Mouse (Mus musculus) lung, postnatal 14 days (tissue): ENCODE measurements around the gene Fbxl7.
"Not testable (repeated sequence)": the region's sequence is repeated elsewhere in the genome, so short reads cannot be mapped to it uniquely, and the experiment has no call there.

Experiments
- DNase-seq: peaks from one replicate; pipeline ENCODE4 v3.0.0; 2021

The Fbxl7 gene

GRCm38 (mm10) chr15:26804046-26804445 is 91.3 kb downstream of the Fbxl7 start:
- DNase-seq: no peak

DNA sequence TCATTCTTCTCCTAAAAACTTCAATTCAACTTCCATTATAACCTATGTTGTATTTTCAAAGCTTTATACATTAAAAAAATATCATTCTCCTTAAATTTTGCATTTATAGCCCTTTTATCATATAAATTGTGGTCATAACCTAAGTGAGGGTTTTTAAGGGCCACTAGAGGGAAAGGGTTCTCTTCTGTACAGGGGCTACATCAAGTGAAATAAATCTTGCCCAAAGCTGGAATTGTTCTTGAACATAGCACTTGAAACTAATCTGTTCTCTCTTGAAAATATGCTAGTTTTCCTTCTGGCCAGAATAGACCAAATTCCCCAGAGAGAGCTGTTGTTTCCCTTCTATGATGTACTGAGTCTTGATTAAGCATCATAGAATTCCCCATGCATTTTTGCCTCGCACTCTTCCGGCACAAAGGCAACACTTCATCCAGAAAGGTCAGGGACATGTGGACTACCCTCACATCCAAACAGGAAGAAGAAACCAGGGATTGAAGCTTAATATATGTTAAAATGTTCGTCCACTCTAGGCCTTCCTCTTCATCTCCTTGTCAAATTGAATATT is 95.8 kb downstream of the Fbxl7 start:
- DNase-seq: no peak

- DNase-seq: no peak
These were observed 99.4 kb downstream of the Fbxl7 start for GRCm38 (mm10) chr15:26795937-26796336.

GRCm38 (mm10) chr15:26795518-26795917 is 99.9 kb downstream of the Fbxl7 start:
- no peak for DNase-seq

DNA sequence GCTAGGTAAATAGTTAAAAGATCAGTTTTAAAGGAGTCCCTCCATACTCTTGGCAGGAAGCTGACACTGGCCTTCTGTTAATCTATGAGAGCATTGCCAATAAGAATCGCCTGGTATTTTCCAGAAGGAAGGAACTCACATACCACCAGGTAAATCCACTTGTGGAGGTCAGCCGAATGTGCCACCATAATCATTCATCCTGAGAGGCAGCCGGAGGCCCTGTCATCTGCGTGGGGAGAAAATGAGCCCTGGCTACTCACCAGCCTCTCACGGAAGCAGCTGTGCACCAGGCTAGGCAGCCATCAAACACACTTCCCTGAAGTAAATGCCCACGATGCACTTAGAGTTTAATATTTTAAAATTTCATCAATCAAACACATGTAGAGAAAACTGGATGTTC is 108.2 kb downstream of the Fbxl7 start:
- no peak for DNase-seq

GRCm38 (mm10) chr15:26780557-26780956 is 114.8 kb downstream of the Fbxl7 start:
- no peak for DNase-seq

DNA sequence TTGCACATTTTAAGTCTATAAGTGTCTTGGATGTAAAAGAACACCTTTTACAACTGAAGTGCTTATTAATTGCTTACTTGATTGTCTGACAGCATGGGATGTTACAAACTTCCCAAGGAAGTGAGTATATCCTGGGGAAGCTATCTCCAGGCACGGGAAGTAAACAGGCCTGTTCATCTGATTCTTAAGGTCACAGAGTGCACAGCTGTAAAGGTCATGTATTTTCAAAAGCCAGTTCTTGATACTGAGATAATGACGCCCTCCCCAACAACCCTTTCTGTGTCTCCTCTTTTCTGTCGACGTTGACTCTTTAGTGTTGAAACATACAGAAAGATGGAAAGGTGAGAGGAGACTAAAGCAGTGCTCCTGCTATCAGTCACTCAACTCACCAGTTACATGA is 116.3 kb downstream of the Fbxl7 start:
- no peak for DNase-seq

GRCm38 (mm10) chr15:26775720-26776119 is 119.7 kb downstream of the Fbxl7 start:
- no peak for DNase-seq

DNA sequence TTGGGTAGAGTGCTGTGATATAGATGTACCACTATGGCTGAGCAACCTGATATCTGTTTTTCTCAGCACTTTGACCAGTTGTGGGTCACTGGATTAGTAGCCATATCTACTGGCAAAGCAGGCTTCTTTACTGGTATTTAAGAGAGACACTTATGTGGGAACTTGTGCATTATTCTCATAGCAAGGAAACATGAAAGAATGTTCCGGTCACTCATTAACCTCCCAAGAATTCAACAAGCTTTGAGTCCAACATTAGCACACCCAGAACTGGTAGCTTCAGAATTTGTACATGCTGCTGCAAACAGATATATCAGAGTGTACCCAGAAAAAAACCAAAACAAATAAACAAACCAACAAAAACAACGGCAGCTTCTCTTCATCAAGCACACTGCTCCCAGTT is 120.5 kb downstream of the Fbxl7 start:
- no peak for DNase-seq

- DNase-seq: no peak
These were observed 133.7 kb downstream of the Fbxl7 start for GRCm38 (mm10) chr15:26761651-26762050.

- no peak for DNase-seq
These were observed 146.9 kb downstream of the Fbxl7 start for GRCm38 (mm10) chr15:26748484-26748883.

DNA sequence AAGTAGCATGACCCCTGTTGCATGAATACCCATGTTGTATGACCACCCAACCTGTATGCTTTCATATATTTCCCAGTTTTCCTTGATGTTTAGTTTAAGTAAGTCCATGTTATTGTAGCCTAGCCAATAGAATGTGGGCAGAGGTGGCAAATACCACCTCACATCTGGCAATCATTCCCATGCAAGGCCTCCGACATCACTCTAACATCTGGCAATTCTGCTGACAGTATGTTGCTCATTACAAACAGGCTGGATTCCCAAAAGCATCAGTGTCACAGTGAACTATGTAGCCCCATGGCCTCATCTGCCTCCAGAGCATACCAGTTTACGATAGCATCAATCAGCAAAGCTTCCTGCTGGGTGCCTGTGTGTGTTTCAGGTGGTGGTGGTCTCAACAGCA is 163.0 kb downstream of the Fbxl7 start:
- no peak for DNase-seq

- DNase-seq: no peak
These were observed 164.6 kb downstream of the Fbxl7 start for GRCm38 (mm10) chr15:26730760-26731159.

GRCm38 (mm10) chr15:26729341-26729740 is 166.0 kb downstream of the Fbxl7 start:
- DNase-seq: not testable (repeated sequence)

GRCm38 (mm10) chr15:26718390-26719036 is 176.9 kb downstream of the Fbxl7 start:
- DNase-seq: no peak

- no peak for DNase-seq
These were observed 177.4 kb downstream of the Fbxl7 start for GRCm38 (mm10) chr15:26717952-26718351.

DNA sequence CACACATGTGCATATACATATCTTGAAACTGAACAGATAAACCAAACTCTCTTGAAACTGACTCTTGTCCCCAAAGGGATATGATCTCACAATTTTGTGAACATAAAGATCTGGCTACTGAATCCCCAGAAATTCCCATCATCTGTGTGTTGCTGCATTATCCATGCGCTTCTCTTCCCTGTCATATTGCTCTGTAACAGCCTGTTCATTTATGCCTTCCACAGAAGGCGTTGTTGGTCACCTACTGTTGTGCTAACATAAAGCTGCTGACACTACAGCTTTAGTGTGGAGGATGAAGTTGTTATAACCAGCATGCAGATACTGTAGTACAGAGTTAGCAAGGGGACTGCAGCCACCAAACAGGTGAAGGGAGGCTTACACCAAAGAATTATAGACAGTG is 179.2 kb downstream of the Fbxl7 start:
- no peak for DNase-seq

- no peak for DNase-seq
These were observed 179.7 kb downstream of the Fbxl7 start for GRCm38 (mm10) chr15:26715635-26716034.

DNA sequence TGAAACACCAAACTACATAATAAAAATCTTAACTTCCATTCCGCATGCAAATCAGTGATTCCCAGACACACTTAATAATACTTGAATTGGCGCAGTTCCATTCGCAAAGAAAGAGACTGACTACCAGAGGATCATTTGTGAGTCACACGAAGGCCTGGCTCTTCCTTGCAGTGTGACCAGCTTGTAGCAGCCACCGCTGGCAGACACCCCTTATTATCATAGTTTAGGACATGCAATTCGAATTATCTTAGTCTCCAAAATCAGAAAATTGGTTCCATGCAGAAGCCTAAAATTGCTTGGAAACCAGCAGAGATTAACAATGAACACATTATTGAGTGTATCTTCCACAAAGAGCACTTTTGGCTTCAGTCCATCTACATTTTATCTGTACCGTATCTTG is 183.1 kb downstream of the Fbxl7 start:
- DNase-seq: no peak

DNA sequence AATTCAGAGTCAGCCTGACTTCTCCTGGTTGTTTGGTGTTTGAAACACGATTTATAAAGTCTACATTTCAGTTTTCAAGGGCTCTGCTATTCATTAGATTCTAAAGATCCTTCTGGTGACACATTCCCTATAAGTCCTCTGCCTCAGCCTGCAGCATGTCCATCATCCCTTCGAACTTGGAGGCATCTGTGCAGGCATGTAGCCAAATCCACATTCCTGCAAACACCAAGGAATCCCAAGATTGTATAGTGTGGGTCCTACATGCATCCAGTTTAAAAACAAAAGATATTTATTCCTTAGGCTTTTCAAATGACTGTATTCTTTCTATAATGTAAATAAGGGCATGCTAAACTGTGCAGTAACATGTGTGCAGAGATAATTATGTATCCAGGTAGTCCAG is 190.4 kb downstream of the Fbxl7 start:
- DNase-seq: no peak

DNA sequence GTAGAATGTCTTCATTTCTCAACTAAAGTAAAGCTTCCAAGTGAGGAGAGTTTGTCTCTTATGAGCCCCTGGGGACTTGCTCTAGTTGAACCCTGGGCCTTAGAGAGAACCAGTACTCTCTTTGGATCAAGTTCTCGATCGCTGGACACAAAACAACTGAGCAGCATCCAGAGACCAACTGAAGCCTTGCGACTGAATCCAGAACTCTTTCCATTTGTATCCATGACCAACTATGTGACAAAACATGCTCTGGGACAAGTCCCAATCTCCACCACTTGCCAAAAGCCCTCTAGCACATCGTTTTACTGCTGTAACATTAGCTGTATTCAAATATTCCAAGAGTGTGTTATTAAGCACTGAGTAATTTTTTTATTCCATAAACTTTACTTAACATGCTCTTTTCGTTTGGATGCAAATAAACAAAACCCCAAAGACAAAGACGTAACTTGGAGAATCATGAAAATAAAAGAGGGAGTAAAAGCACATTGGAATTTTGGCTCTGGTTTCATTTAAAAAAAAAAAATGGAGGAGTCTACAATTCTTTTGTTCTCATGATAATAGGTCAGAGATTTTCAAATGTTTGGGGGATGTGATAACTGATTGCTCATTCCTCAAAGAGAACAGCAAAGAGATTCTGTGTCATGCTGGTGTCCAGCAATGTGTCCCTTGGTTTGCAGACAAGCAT is 192.1 kb downstream of the Fbxl7 start:
- peak; percentile 17 for DNase-seq

DNA sequence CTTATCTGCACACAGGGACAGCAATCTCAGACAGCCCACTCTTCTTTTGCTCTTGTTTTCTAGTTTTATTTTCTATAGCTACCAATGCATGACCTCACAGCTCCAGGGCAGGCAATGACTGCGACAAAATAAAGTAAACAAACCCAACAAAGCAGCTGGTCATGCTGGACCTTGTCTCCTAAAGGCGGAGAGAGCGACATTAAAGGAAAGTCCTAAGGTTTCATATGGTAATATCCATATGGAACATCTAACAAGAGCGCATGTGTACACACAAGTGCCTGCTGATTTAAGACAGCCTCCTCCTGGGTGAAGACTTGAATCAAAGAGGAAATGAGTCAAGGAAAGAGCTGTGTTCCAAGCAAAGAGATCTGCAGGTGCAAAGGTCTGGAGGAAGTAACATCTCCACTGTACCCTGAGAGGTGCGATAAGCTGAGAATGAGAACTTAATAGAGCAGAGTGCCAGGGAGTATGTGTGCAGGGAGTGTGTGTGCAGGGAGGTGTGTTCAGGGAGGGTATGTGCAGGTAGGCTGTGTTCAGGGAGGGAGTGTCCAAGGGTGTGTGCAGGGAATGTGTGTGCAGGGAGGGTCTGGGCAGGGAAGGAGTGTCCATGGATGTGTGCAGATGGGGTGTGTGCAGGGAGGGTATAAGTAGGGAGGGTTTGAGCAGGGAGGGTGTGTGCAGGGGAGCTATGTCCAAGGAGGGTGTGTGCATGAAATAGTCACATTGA is 193.3 kb downstream of the Fbxl7 start:
- DNase-seq: no peak

GRCm38 (mm10) chr15:26693075-26693474 is 202.3 kb downstream of the Fbxl7 start:
- no peak for DNase-seq
